Mouse (Mus musculus): Measurements from ENCODE around the gene Rtl5. TPM values are rescaled to one million over a fixed set of nuclear protein-coding genes. Genes with fewer than 3 reads are reported as not detected.

Rtl5 gene
- polyA plus RNA-seq, 1 experiment: 6.8 TPM

DNA sequence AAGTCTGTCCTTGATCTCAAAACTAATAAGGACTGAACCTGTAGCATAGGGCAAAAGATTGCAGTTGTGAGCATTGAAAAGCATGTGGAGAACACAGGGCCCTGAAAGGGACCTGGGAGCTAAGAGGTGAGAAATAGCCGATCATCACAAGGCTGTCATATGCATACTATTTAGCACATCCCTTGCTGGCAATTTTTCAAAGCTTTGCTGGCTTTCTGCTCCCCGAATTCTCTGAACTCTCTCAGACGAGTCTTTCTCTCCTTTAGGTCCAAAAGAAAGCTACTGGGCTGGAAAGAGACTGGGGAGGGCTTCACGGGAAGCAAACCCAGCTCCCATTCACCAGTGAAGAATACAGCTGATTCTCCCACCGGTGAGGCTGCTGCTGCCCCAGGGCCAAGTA is 11.2 kb upstream of the Rtl5 start:
- 53% methylated on average over 5 of the region's 5 CpGs for WGBS
- no peak for DNase-seq
- H3K4me3 ChIP-seq (replicated peaks; ENCODE audit: extremely low read depth, low read depth, low read length): no peak overlapping the region
- no peaks in the 10 kb centered on the region for H3K4me1 ChIP-seq (ENCODE audit: control insufficient read depth, insufficient read depth, low read length)
- no peak for TF ChIP-seq POLR2A (IDR thresholded peaks at IDR 0.05; ENCODE audit: borderline replicate concordance, extremely low read depth, low read depth, low read length)
- no peak for TF ChIP-seq CTCF (IDR thresholded peaks at IDR 0.05; ENCODE audit: insufficient read depth, low read length)

DNA sequence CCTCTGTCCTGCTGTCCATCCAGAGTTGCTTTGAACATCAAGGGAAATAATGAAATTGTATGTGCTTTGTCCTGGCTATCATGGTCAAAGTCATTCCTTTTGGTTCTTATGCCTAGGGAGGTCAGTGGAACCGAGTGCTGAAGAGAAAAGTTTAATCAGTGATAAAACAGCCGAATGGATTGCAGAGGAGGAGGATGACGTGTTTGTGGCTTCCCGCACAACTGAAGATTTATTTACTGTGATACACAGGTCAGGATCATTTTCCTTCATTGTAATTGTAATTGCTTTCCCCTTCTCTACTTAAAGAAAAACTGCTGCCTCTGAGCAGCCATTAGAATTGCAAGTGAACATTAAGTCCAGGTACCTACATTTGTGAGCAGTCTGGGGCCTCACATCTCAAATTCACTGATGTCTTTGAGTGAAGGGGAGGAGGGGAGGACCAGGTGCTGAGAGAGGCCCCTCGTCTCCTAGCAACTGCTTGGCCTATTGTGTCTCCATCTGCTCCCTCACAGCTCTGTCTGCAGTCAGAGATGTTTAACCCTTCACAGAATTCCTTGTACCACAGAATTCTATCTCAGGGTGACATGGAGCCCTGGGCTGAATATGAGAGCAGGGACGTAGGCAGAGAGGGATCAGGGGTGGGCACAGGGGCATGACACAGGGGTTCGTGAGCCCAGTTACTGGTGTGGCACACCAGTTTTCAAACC is 10.6 kb upstream of the Rtl5 start:
- no peaks in the 10 kb centered on the region for H3K4me1 ChIP-seq (ENCODE audit: control insufficient read depth, insufficient read depth, low read length)
- no peak overlapping the region for H3K4me3 ChIP-seq (replicated peaks; ENCODE audit: extremely low read depth, low read depth, low read length)
- 72% methylated on average over 7 of the region's 7 CpGs for WGBS
- no peak for DNase-seq
- TF ChIP-seq POLR2A (IDR thresholded peaks at IDR 0.05; ENCODE audit: borderline replicate concordance, extremely low read depth, low read depth, low read length): no peak
- no peak for TF ChIP-seq CTCF (IDR thresholded peaks at IDR 0.05; ENCODE audit: insufficient read depth, low read length)

DNA sequence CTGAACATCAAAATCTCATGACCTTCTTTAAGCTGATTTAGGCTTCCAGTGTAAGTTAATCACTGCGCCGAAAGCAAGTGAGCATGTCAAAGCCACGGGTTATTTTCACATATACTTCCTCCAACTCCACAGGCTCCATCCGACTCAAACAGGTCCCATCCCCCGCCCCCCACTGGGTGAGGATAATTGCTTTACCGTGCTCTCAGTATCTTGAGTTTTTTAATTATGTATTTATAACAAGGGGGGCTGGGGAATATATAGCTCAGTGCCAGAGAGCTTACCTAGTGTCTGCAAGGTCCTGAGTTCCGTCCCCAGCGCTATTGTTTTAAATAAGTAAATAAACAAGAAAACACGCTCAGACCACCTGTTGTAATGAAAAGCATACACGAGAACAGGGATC is 10.0 kb upstream of the Rtl5 start:
- WGBS: 69% methylated on average over 10 of the region's 10 CpGs
- Histone ChIP-seq H3K4me1 (ENCODE audit: control insufficient read depth, insufficient read depth, low read length) (no peaks in the 10 kb centered on the region), H3K4me3 (replicated peaks; ENCODE audit: extremely low read depth, low read depth, low read length) (no peak overlapping the region)
- TF ChIP-seq POLR2A (IDR thresholded peaks at IDR 0.05; ENCODE audit: borderline replicate concordance, extremely low read depth, low read depth, low read length) (no peak), CTCF (IDR thresholded peaks at IDR 0.05; ENCODE audit: insufficient read depth, low read length) (no peak)
- DNase-seq: no peak

DNA sequence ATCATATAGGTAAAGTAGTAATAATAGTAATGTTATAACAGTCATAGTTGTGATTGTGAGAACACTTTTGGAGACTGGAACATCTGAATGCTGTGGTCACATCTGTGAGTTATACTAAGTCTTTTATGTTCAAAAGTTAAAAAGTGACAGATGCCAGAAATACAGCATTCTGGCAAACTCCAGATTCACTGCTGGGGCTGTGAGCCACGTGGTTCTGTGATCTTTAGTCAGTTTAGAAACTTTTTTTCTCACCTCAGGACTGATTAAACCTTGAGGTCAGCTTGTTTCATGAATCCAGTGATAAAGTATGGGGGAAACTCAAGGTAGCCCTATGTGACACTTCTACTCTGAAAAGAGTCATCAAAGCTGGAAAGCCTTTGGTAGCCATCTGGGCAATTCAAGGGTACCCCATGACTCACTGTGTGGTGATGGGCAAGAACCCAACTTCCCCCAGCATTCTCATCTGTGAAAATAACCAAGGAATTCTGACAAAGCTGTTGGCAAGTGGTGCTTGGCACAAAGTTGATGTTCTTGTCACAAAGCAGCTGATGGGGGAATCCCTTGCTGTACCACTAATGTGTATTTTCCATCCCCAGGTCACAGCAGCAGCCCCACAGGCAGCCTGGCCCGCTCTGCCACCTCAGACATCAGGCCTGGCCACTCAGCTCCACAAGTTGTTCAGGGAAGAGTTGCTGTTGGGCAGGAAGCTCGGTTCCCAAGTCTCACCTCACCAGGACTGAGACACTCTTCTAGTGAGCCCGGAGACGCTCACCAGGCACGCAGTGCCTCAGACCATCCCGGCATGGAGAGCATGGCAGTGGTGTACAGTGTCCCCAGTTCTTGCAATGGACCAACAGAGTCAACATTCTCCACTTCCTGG is 6.0 kb upstream of the Rtl5 start:
- Histone ChIP-seq H3K4me3 (replicated peaks; ENCODE audit: extremely low read depth, low read depth, low read length) (no peak overlapping the region), H3K4me1 (ENCODE audit: control insufficient read depth, insufficient read depth, low read length) (no peaks in the 10 kb centered on the region)
- WGBS: 79% methylated on average over 7 of the region's 7 CpGs
- TF ChIP-seq CTCF (IDR thresholded peaks at IDR 0.05; ENCODE audit: insufficient read depth, low read length): no peak
- TF ChIP-seq POLR2A (IDR thresholded peaks at IDR 0.05; ENCODE audit: borderline replicate concordance, extremely low read depth, low read depth, low read length): no peak
- DNase-seq: no peak

DNA sequence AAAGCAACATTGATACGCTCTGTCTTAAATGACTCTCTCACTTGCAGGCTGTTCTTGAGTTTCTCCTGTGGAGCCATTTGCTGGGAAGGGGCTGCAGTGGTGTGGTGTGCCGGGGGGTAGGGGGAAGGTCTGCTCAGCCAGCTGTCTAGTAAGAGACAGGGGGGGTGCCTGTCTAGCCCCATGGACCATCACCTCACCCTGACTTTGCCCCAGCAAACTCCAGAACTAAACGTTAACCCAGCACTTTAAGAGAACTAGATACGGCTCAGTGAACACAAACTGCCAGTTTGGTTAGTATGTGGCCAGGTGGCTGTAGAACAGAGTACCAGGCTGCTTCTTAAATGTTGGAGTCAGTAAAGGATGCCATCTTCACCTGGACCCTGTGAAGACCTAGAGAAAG is 4.1 kb upstream of the Rtl5 start:
- no peak for DNase-seq
- Histone ChIP-seq H3K4me1 (ENCODE audit: control insufficient read depth, insufficient read depth, low read length) (peaks cover 4% of the 10 kb centered on the region), H3K4me3 (replicated peaks; ENCODE audit: extremely low read depth, low read depth, low read length) (no peak overlapping the region)
- WGBS: 82% methylated on average over 4 of the region's 4 CpGs
- TF ChIP-seq CTCF (IDR thresholded peaks at IDR 0.05; ENCODE audit: insufficient read depth, low read length): no peak
- no peak for TF ChIP-seq POLR2A (IDR thresholded peaks at IDR 0.05; ENCODE audit: borderline replicate concordance, extremely low read depth, low read depth, low read length)

DNA sequence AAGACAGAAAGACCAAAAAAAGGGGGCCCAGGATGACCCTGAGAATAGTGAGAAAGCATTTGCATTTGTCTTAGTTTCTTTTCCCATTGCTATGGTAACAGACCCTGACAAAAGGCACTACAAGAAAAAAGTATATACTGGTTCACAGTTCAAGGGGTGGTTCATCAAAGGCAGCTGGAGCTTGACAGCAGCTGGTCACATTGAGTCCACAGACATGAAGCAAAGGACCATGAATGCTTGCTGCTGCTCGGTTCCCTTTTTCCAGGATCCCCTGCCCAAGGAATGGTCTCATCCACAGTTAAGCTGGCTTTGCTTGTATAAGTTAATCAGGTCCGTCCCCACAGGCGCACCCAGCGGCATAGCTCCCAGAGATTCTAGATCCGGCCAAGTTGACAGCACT is 3.3 kb upstream of the Rtl5 start:
- TF ChIP-seq CTCF (IDR thresholded peaks at IDR 0.05; ENCODE audit: insufficient read depth, low read length) (no peak), POLR2A (IDR thresholded peaks at IDR 0.05; ENCODE audit: borderline replicate concordance, extremely low read depth, low read depth, low read length) (no peak)
- whole genome bisulfite sequencing: 84% methylated on average over 5 of the region's 5 CpGs
- peaks cover 6% of the 10 kb centered on the region for H3K4me1 ChIP-seq (ENCODE audit: control insufficient read depth, insufficient read depth, low read length)
- no peak overlapping the region for H3K4me3 ChIP-seq (replicated peaks; ENCODE audit: extremely low read depth, low read depth, low read length)
- DNase-seq: no peak

DNA sequence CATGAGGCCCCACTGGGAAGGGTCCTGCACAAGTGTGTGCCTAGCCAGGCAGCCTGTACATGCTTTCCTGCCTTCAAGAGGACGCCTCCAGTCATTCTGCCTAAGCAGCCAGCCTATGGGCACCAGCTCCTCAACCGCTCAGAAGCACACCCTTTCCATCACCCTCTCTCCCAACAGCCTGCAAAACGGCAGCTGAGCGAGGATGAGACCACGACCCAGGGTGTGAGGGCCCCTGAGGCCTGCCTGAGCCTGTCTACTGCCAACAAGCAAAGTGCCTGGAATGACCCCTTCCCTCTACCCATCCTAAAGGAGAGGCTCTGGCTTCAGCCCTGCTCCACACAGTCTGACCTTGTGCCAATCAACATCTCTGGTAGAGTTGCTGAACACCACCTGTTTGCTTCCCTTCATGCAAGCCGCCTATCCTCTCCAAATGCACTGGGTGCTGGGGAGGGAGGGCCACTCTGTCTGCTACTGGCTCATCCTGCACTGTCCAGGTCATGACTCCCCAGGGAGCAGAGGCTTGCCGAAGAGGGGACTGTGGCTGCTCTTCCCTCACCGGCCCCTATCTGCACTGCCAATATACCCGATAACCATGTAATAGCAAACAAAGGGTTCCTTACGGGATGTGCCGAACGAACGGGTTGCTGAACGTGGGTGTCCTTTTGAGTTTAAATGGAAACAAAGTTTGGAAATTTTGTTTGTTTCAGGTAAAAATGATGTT is 2.7 kb upstream of the Rtl5 start:
- 91% methylated on average over 14 of the region's 14 CpGs for WGBS
- peaks cover 6% of the 10 kb centered on the region for H3K4me1 ChIP-seq (ENCODE audit: control insufficient read depth, insufficient read depth, low read length)
- no peak for DNase-seq
- TF ChIP-seq POLR2A (IDR thresholded peaks at IDR 0.05; ENCODE audit: borderline replicate concordance, extremely low read depth, low read depth, low read length) (no peak), CTCF (IDR thresholded peaks at IDR 0.05; ENCODE audit: insufficient read depth, low read length) (no peak)
- H3K4me3 ChIP-seq (replicated peaks; ENCODE audit: extremely low read depth, low read depth, low read length): no peak overlapping the region

DNA sequence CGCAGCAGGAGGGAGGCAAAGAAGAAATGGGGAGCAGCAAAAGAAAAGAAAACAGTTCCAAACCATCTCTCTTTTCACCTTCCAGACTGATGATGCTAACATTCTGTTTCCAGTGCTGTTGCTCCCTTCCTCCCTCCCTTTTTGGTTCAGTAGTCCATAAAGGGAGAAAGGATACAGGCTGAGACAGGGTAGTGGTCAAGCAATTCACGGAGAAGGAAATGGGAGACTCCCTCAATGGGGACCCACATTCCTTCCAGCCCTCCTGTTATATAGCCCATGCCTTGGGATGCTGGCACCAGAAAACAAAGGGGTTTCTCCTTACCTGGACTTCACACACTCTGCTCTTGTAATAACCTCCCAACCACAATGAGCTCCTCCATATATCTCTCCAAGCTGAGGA is 413 bp upstream of the Rtl5 start:
- no peak overlapping the region for H3K4me3 ChIP-seq (replicated peaks; ENCODE audit: extremely low read depth, low read depth, low read length)
- TF ChIP-seq POLR2A (IDR thresholded peaks at IDR 0.05; ENCODE audit: borderline replicate concordance, extremely low read depth, low read depth, low read length) (no peak), CTCF (IDR thresholded peaks at IDR 0.05; ENCODE audit: insufficient read depth, low read length) (no peak)
- no peak for DNase-seq
- 42% methylated on average over 2 of the region's 2 CpGs for WGBS
- peaks cover 6% of the 10 kb centered on the region for H3K4me1 ChIP-seq (ENCODE audit: control insufficient read depth, insufficient read depth, low read length)

DNA sequence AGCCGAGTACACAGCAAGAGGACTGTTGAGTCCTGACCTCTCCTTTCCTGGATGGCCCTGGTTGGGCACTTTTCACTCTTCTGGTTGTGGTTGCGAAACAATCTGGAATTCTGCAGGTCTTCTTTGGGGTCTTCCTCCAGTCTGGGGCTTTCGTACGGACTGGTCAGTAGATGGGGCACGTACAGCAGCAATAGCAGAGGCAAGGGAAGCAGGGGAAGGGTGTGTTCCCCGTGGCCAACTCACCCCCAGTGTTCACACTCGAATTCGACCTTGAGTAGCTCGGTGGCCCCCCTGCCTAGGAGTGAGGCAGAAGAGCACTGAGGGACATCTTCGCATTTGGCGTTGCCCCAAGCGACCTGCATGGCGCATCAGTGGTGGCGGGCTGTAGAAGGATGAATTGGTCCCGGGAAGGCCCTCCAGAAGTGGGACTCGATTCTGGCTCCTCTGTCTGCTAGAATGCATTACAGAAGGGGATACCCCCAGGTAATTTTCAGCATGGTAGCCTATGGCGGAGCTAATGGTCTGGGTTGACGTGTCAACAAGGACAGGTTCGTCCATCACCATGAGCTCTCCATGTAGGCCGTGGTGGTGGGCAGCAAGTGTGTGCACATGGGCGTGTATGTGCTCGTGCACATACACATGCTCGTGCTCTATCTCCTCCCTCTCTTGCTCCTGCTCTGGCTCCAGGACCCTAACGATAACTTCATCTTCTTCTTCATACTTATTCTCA is 2.1 kb downstream of the Rtl5 start:
- 92% methylated on average over 24 of the region's 24 CpGs for WGBS
- no peak overlapping the region for H3K4me3 ChIP-seq (replicated peaks; ENCODE audit: extremely low read depth, low read depth, low read length)
- no peak for TF ChIP-seq CTCF (IDR thresholded peaks at IDR 0.05; ENCODE audit: insufficient read depth, low read length)
- no peak for DNase-seq
- peaks cover 12% of the 10 kb centered on the region for H3K4me1 ChIP-seq (ENCODE audit: control insufficient read depth, insufficient read depth, low read length)

Measured in lung, adult 2 months (tissue).